Mouse (Mus musculus) bone marrow macrophage, adult 2 months (primary cell): ENCODE measurements around the gene Ecpas. TPM values are rescaled to one million over a fixed set of nuclear protein-coding genes. Genes with fewer than 3 reads are reported as not detected.
A peak's percentile ranks its signal among the peaks of the same experiment; 100 is the strongest.

ENCODE experiments used
- H3K27ac ChIP-seq: 2 replicates; pipeline ENCODE4 v1.5.1; 2012; ENCODE audit warnings: low read depth, low read length; ENCODE audit not compliant: insufficient read depth
- H3K4me1 ChIP-seq: 2 replicates; pipeline ENCODE4 v1.6.1; 2012; ENCODE audit warnings: low read length; ENCODE audit not compliant: control insufficient read depth, insufficient read depth
- H3K4me3 ChIP-seq: 2 replicates; pipeline ENCODE4 v1.5.1; 2012; ENCODE audit warnings: mild to moderate bottlenecking, low read length, moderate library complexity; ENCODE audit not compliant: insufficient read depth
- CTCF ChIP-seq: IDR thresholded peaks from 2 replicates; pipeline ENCODE4 v1.5.1; 2012; ENCODE audit warnings: low read depth, mild to moderate bottlenecking, low read length, moderate library complexity
- POLR2A ChIP-seq: IDR thresholded peaks from 2 replicates; pipeline ENCODE4 v1.6.1; 2012; ENCODE audit warnings: mild to moderate bottlenecking, low read depth, low read length, borderline replicate concordance
- polyA plus RNA-seq: library from polyadenylated mRNA; stranded (reverse); fragments of >200 nt; gene quantifications from 2 replicates; pipeline ENCODE4 v1.2.4, GENCODE M21; 2012; ENCODE audit not compliant: missing spikeins, insufficient read depth, insufficient read length

Ecpas gene
- polyA plus RNA-seq, 1 experiment, result 49.0 TPM

- TF ChIP-seq CTCF (no peak), POLR2A (no peak)
These were observed 1.3 kb downstream of the Ecpas start for GRCm38 (mm10) chr4:58911069-58911830.

GRCm38 (mm10) chr4:58910175-58911068 is 2.1 kb downstream of the Ecpas start:
- H3K27ac ChIP-seq, result no peak overlapping the region
- peaks cover 28% of the 10 kb centered on the region for H3K4me1 ChIP-seq
- peak overlapping the region; percentile 87 for H3K4me3 ChIP-seq
- TF ChIP-seq CTCF, result no peak
- no peak for TF ChIP-seq POLR2A

More at GRCm38 (mm10) chr4:58911069-58911830, 1.3 kb downstream of the Ecpas start:
- peaks cover 26% of the 10 kb centered on the region for H3K4me1 ChIP-seq
- H3K4me3 ChIP-seq, result peak overlapping the region; percentile 87
- H3K27ac ChIP-seq, result peak overlapping the region; percentile 44

- Histone ChIP-seq H3K27ac (no peak overlapping the region), H3K4me1 (peaks cover 26% of the 10 kb centered on the region), H3K4me3 (no peak overlapping the region)
- TF ChIP-seq CTCF, result no peak
- no peak for TF ChIP-seq POLR2A
These were observed 5.1 kb downstream of the Ecpas start for GRCm38 (mm10) chr4:58907453-58907852.

GRCm38 (mm10) chr4:58898318-58898717 is 14.2 kb downstream of the Ecpas start:
- Histone ChIP-seq H3K4me1 (peaks cover 28% of the 10 kb centered on the region), H3K4me3 (no peak overlapping the region), H3K27ac (no peak overlapping the region)
- TF ChIP-seq CTCF (no peak), POLR2A (no peak)

GRCm38 (mm10) chr4:58897436-58897835 is 15.1 kb downstream of the Ecpas start:
- Histone ChIP-seq H3K27ac (no peak overlapping the region), H3K4me1 (peaks cover 25% of the 10 kb centered on the region), H3K4me3 (no peak overlapping the region)
- TF ChIP-seq CTCF (no peak), POLR2A (no peak)

- H3K4me3 ChIP-seq, result no peak overlapping the region
- no peak for TF ChIP-seq CTCF
- no peak for TF ChIP-seq POLR2A
- peaks cover 18% of the 10 kb centered on the region for H3K4me1 ChIP-seq
- H3K27ac ChIP-seq, result no peak overlapping the region
These were observed 18.1 kb downstream of the Ecpas start for GRCm38 (mm10) chr4:58894399-58894798.

- TF ChIP-seq CTCF (no peak), POLR2A (no peak)
- H3K4me1 ChIP-seq, result peaks cover 21% of the 10 kb centered on the region
- H3K4me3 ChIP-seq, result no peak overlapping the region
- H3K27ac ChIP-seq, result no peak overlapping the region
These were observed 22.3 kb downstream of the Ecpas start for GRCm38 (mm10) chr4:58890035-58890782.

- TF ChIP-seq CTCF (no peak), POLR2A (no peak)
These were observed 24.0 kb downstream of the Ecpas start for GRCm38 (mm10) chr4:58888568-58888967.

GRCm38 (mm10) chr4:58887626-58888025 is 24.9 kb downstream of the Ecpas start:
- H3K4me1 ChIP-seq, result peaks cover 9% of the 10 kb centered on the region
- no peak overlapping the region for H3K27ac ChIP-seq
- TF ChIP-seq POLR2A (no peak), CTCF (no peak)
- no peak overlapping the region for H3K4me3 ChIP-seq

More at GRCm38 (mm10) chr4:58888568-58888967, 24.0 kb downstream of the Ecpas start:
- H3K4me3 ChIP-seq, result no peak overlapping the region
- H3K4me1 ChIP-seq, result peaks cover 12% of the 10 kb centered on the region
- H3K27ac ChIP-seq, result no peak overlapping the region
